Comparison of ENCODE assay signal across 8 mouse cellular contexts in the genomic region with DNA sequence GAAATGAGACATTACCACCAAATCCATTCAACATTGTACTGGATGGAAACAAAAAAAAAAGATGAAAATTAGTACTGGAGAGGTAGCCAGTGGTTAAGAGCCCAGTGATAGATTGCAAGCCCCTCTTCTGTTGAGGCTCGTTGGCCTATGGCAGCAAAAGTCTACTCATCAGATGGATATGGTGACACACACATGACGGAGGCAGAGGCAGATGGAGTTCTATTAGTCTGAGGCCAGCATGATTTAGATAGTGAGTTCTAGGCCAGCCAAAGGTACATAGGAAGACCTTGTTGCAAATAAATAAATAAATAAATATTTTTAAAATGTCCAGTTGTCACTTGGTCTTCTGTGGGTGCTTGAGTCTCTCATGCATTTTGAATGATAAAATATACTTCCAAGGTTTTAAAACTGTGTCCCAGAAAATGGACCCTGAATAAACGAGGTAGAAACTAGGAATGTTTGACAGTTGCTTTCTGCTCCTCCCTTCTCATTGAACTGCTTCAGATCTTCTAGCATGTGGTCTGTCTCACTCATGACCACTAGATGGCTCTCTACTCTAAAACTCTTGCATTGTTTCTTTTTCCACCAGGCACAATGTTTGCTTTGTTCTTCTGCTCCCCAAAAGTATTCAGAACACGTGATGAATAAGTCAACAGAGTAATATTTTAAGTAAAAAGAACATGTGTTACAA.
DNase-seq lines count a peak whose midpoint lies in the region; ATAC-seq and TF ChIP-seq lines count a peak whose summit lies in the region.

No protein-coding gene starts in this region.

- no peaks in the 10 kb centered on the region for H3K36me3 ChIP-seq in thymus, adult 2 months (ENCODE audit: control insufficient read depth, insufficient read depth, low read length)
- H3K36me3 ChIP-seq in forebrain, embryonic 15.5 days, result no peaks in the 10 kb centered on the region

- TF ChIP-seq CTCF in thymus, adult 2 months (IDR thresholded peaks at IDR 0.05; ENCODE audit: borderline replicate concordance, control insufficient read depth, extremely low read depth, insufficient read depth, low read length, poor library complexity), result no peak

- no peak overlapping the region for H3K9ac ChIP-seq in forebrain, embryonic 15.5 days (replicated peaks)

- H3K4me3 ChIP-seq in thymus, adult 2 months (ENCODE audit: control insufficient read depth, insufficient read depth, low read length), result no peak overlapping the region
- H3K4me3 ChIP-seq in forebrain, embryonic 15.5 days, result no peak overlapping the region

- TF ChIP-seq POLR2A in thymus, adult 2 months (IDR thresholded peaks at IDR 0.05; ENCODE audit: control insufficient read depth, extremely low read depth, insufficient read depth, low read length, poor library complexity), result no peak

- intact Hi-C loops in left cerebral cortex, postnatal 14 days (cut with DNase I), result loop anchor here (5.0 kb wide), 2 partner anchors 781 to 921 kb away; no protein-coding TSS in a partner anchor

- H3K4me2 ChIP-seq in forebrain, embryonic 15.5 days (replicated peaks), result no peak overlapping the region

- H3K27ac ChIP-seq in thymus, adult 2 months (ENCODE audit: control insufficient read depth, insufficient read depth, low read length), result no peak overlapping the region
- H3K27ac ChIP-seq in forebrain, embryonic 15.5 days (replicated peaks), result no peak overlapping the region

- DNase-seq in gastrocnemius, adult 18-20 months (ENCODE audit: low spot score), result peak; percentile 14
- no peak for DNase-seq in gastrocnemius, postnatal 25 days
- peak; percentile 44 for DNase-seq in thymus, postnatal 0 days (ENCODE audit: low spot score)
- no peak for DNase-seq in thymus, adult 2 months
- peak; percentile 68 to 77 for DNase-seq in left cerebral cortex, postnatal 14 days (ENCODE audit: low spot score in 2 of 2)
- DNase-seq in retina, postnatal 1 day, result peak; percentile 83
- no peak for DNase-seq in ovary, adult 18-20 months (ENCODE audit: low spot score)

- ATAC-seq in forebrain, embryonic 15.5 days (replicated peaks), result peak; percentile 83

- H3K27me3 ChIP-seq in thymus, adult 2 months (ENCODE audit: control insufficient read depth, insufficient read depth, low read length), result no peaks in the 10 kb centered on the region
- no peaks in the 10 kb centered on the region for H3K27me3 ChIP-seq in forebrain, embryonic 15.5 days

- H3K9me3 ChIP-seq in forebrain, embryonic 15.5 days, result no peaks in the 10 kb centered on the region

- H3K4me1 ChIP-seq in thymus, adult 2 months (replicated peaks; ENCODE audit: control insufficient read depth, insufficient read depth, low read length), result no peaks in the 10 kb centered on the region
- no peaks in the 10 kb centered on the region for H3K4me1 ChIP-seq in forebrain, embryonic 15.5 days

- WGBS in thymus, adult 2 months, result 47% methylated on average over 4 of the region's 4 CpGs
- 49% methylated on average over 4 of the region's 4 CpGs for WGBS in forebrain, embryonic 15.5 days

Comparison
In these comparisons a context has a peak if more than half of its experiments do, and no peak if none do; other contexts are left out.
1. DNase-seq: peak in gastrocnemius, adult 18-20 months (single experiment), thymus, postnatal 0 days (single experiment), left cerebral cortex, postnatal 14 days (2 of 2) and retina, postnatal 1 day (single experiment); none in gastrocnemius, postnatal 25 days (single experiment), thymus, adult 2 months (single experiment) and ovary, adult 18-20 months (single experiment).